Mouse (Mus musculus) regulatory T cell (primary cell): ENCODE measurements around the gene Utp15.

Experiments
- in situ Hi-C: fragments of 300-600 bp; cut with MboI, MseI; formaldehyde crosslinking; loops from one replicate; pipeline ENCODE4 v1.15.1; 2025; ENCODE audit warnings: high pct_unique_total_duplicates

The Utp15 gene

GRCm38 (mm10) chr13:98254921-98255320, 7.9 kb downstream of the Utp15 start:
- in situ Hi-C loops: loop anchor here (25.0 kb wide), 1 partner anchor 1832 kb away; no protein-coding TSS in a partner anchor

DNA sequence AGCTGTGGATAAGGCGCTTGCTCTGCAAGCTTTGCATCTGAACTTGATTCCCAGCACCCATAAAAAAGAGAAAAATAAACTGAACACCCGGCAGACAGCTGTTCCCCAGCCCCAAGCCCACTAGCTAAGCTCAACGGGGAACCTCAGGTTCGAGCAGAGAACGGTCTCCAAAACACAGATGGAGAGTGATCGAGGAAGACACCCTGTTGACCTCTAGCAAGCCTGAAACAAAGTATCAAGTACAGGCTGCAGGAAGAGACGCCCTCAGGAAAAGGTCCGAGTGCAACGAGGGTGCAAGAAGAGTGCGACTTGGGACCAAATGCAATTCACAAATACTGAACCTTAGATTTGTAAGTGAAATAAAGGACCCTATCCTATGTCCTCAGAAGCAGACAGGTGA, 13.2 kb downstream of the Utp15 start:
- in situ Hi-C loops: no loop called here

DNA sequence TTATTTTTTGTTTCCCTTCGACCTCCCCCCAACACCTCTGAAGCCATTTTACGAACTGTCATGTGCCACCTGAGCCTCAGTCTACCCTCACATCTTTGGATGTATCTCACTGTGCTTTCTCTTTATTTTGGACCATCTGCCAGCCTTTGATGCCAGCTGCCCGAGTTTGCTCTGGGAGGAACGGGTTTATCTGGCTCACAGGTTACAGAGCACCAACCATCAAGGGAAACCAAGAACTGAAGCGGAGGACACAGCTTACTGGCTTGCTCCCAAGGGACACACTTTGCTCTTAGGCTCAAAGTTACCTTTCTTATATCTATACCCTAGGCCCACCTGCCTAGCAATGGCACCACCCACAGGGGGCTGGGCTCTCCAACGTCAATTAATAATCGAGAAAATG, 17.5 kb downstream of the Utp15 start:
- in situ Hi-C loops: no loop called here

DNA sequence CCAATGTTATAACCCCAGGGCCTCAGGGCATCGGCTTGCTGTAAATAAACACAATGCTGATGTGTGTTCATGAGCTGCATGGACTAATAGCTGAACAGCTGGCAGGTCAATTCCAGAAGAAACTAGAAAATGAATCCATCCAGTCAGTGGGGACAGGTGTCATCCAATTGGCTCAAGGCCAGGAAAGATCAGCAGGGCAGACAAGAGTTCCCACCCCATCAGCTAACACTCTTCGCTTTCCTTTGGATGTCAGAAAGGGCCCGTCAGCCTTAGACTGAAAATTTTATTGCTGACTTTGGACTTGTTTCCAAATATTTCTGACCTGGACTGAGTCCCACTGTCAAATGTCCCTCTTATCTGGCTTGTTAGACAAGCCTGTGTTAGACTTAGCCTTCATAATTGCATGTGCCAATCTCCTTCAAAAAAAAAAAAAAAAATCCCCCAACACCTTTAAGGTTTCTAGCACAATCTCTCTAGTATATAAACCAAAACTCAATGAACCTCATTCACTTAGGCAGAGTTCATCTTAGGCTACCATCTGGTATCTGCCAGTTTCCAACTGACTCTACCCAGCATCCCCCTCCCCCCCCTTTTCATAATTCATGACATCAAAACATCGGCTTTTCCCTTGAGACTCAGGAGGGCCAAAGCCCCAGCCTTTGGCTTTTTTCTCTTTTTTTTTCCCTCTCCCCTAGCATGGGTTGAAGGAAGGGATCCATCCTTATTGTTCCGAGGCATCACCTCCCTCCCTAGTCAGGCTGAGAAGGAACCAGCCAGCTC, 18.1 kb downstream of the Utp15 start:
- in situ Hi-C loops: no loop called here

DNA sequence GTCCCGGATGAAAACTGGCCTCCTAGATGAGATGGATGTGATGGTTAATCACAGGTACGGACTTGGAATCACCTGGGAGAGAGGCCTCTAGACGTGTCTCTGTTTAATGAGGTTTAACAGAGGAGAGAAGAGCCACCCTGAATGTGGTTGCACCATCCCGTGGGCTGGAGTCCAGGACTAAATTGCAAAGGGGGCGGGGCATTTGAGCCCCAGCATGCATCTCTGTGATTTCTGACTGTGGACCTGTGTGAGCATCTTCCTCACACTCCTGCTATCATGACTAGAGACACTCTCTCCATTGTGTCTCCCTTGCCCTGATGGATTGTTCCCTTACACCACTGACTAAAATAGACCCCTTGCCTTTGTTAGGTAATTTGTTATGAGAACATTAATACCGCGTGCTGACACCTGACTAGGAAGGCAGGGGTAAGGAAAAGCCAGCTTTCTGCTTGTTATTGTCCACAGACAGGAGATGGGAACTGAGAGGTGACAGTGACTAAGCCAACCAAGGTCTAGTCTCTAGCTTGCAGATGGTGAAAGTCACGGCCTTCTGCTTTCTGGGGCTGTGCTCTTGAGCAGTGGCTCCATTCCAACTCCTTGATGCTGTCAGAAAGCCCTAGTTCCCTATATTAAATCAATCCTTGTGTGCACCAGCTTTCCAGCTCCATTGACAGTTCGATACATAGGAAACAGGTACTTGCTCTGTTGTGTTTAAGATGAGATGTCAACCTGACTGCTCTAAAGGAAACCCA, 21.1 kb downstream of the Utp15 start:
- in situ Hi-C loops: no loop called here

GRCm38 (mm10) chr13:98239978-98240641, 22.7 kb downstream of the Utp15 start:
- in situ Hi-C loops: no loop called here

DNA sequence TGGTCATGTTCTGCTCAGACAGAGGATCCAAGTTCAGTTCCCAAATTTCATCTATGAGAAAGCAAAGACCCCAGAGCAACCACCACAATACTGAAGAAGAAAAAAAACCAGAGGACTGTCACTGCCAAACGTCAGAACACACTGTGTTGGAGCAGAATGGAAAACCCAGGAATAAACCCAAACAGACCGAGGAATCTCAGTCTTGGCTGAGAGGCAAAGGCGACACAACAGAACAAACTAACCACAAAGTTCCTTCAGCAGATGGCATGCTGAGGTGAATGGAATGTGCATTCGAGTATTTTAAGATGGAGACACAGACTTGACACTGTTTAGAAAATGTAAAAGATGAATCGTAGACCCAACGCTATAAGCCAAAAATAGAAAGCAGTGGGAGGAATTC, 27.4 kb downstream of the Utp15 start:
- in situ Hi-C loops: no loop called here

DNA sequence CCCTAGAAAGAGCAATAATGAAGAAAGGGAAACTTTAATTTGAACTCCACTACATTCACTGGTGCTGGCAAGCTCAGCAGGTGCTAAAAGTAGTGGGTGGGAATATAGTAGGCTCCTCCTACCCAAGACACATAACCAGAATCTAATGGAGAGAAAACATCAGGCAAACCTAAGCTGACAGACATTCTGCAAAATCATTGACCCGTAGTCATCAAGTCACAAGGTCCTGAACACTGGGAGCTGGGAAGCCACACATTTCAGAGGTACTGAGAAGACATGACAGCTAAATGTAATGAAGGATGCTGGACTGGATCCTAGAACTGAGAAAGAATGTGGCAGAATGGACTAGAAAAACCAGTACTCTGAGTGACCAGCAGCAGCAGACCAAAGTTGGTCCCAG, 32.3 kb downstream of the Utp15 start:
- in situ Hi-C loops: loop anchor here (5.0 kb wide), 1 partner anchor 203 kb away; no protein-coding TSS in a partner anchor

DNA sequence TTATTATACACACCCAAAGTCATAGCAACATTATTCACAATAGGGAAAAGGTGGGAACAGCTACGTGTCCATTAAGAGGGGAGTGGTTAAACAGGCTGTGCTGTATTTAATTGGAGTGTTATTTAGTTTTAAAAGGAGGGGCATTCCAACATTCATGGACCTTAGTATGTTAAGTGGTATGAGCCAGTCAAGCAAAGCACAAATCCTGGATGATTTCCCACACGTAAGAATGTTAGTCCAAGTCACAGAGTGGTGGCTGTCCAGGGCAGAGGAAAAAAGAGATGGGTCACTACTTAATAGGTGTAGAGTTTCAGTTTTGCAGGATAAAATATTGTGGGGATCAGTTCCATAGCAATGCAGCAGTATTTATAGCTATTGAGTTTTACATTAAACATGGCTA, 36.6 kb downstream of the Utp15 start:
- in situ Hi-C loops: no loop called here

GRCm38 (mm10) chr13:98222848-98223247, 40.0 kb downstream of the Utp15 start:
- in situ Hi-C loops: no loop called here

GRCm38 (mm10) chr13:98210137-98210536, 52.7 kb downstream of the Utp15 start:
- in situ Hi-C loops: no loop called here

DNA sequence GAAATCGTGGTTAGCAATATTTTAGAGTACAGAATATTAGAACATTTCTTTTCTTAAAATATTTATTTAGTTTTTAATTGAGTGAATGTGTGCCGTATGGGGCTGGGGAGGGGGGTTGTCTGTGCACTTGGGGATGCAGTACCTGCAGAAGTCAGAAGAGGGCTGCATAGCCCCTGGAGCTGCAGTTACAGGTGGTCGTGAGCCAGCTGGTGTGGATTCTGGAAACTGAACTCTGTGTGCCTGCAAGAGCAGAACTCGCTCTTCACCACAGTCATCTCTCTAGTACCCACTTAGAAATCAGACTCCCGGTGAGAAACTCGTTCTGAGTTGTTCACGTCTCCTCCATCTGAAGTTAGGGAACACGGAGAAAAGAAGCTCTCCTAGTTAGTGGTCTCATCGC, 54.0 kb downstream of the Utp15 start:
- in situ Hi-C loops: no loop called here

GRCm38 (mm10) chr13:98206546-98206870, 56.3 kb downstream of the Utp15 start:
- in situ Hi-C loops: no loop called here

DNA sequence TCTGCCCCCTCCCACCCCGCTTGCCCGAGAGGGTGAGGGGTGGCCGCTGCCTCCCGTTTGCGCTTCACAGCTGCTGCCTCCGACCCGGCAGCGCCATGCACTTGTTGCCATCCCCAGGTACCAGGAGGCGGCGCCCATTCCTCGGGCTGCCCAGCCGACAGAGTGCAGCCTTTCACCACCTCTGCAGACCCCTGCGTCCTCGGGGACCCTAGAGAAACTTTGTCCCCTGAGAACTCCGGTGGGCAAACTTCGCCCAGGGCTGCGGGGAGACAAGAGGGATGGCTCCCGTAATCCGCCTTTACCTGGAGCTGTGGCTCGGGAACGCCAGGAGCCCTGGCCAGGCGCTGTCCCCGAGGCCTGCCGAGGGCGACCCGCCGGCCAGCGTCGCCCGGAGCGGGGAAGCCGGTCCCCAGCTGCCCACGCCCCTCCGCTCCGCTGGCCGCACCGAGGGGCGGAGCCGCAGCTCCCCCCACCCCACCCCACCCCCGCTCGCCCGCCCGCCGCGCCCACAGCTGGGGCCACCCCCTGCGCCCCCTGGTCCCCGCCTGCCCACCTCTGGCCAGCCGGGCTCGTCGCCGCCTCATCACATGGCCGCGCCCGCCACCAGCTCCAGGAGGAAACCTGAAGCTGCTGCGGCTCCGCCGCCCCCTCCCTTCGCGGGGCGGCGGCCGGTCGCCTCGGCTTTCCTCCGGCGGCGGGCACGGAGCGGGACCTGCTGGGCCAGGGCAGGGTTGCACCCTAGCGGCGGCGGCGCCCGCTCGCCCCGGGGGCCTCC, 56.9 kb downstream of the Utp15 start, which contains the start of gene Arhgef28:
Gene Arhgef28 (minus strand): TSS at position 669 of the 775 bp plus-strand sequence.
- in situ Hi-C loops: no loop called here

DNA sequence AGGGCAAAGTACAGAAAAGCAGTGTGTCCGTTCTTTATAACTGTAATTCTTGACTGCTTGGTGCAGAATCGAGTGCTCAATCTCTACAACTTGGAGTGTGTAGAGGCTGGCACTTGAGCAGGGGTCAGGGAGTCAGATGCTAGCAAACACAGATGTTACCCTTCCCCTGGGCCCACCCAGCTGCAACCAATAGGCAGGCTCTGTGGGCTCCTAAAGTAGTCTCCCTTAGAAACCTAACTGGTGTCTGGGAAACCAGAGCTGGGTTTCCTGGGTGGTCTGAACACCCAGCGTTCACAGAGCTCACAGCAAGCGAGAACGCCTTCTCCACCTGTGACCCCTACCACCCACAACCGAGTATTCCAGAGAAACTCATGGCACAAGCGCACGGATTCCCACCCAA, 57.7 kb downstream of the Utp15 start:
- in situ Hi-C loops: no loop called here

DNA sequence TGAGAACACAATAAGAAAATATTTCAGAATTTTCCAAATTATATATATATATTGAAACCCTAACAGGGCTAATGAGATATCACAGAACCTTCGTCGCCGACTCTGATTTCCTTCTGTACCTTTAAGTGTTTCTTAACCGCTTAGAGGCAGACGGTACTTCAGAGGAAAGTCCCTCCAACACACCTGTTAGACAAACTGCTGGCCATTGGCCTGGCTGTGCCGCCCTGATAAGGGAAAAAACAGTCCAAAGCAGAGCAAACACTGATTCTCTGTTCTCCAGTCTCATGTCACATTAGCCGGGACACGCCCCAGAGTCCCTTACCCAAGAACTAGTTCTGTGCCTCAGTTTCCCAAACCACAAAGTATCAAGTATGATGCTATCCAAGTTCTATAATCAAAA, 58.5 kb downstream of the Utp15 start:
- in situ Hi-C loops: no loop called here

- in situ Hi-C loops: no loop called here
Observed at GRCm38 (mm10) chr13:98201436-98201835, 61.4 kb downstream of the Utp15 start.
